Mouse (Mus musculus) MN1 (cell line): ENCODE measurements at regions not wholly inside any gene's neighbourhood (a gene's known extent, or its start where the extent isn't known, plus 50 kb on each side); places are given as distances from the start of the nearest gene placed in this dataset.

Experiments used
- DNase-seq: peaks from one replicate; pipeline ENCODE4 v3.0.0-alpha.2; 2016; ENCODE audit warnings: low spot score

DNA sequence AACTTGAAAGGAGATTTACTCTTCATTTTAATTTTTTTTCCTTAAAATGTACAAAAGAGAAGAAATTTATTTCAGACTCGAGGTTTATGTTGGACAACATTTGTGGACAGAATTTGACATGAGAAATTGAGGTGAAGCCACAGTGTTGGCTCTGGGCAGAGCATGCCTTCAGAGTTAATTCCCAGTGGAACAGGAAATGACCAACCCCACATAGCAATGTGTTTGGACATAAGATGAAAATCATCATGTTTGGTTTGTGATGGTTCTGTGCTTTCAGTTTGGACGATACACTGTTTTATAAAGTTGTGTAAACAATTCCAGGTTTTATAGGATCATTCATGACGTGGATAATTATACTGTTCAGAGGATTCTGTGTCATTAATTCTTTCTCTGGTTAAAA is 271.9 kb upstream of the Mettl25 start:
- no peak for DNase-seq

GRCm38 (mm10) chr10:106114743-106115486 is 273.7 kb upstream of the Mettl25 start:
- peak; percentile 17 for DNase-seq

GRCm38 (mm10) chr10:106121826-106122225 is 280.6 kb upstream of the Mettl25 start:
- DNase-seq, result no peak

- peak; percentile 23 for DNase-seq
These were observed 281.8 kb upstream of the Mettl25 start for GRCm38 (mm10) chr10:106122952-106123351.

DNA sequence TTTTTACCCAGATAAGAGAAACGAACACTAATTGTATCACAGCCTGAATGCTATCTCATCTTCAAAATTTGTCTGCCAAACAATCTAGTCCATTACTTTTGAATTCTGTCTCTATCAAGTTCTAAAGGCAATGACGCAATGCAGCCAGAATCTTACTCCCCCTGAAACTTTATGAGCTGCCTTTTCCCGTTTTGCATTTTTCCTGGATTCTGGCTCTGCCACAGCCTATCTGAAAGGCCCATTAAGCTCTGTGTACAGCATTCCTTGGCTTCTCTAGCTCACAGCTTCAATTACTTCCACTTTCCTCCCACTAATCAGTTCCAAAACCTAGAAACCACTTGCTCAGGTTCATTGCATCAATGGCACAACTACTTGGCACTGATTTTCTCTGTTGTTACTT is 298.0 kb upstream of the Ppfia2 start:
- DNase-seq, result no peak

- no peak for DNase-seq
These were observed 295.7 kb upstream of the Ppfia2 start for GRCm38 (mm10) chr10:106174433-106174832.

- no peak for DNase-seq
These were observed 290.5 kb upstream of the Ppfia2 start for GRCm38 (mm10) chr10:106179651-106180050.

- DNase-seq, result no peak
These were observed 267.6 kb upstream of the Ppfia2 start for GRCm38 (mm10) chr10:106202566-106202965.

- peak; percentile 37 for DNase-seq
These were observed 245.9 kb upstream of the Ppfia2 start for GRCm38 (mm10) chr10:106224251-106224650.

- DNase-seq, result peak; percentile 30
These were observed 228.0 kb upstream of the Ppfia2 start for GRCm38 (mm10) chr10:106242180-106242579.

DNA sequence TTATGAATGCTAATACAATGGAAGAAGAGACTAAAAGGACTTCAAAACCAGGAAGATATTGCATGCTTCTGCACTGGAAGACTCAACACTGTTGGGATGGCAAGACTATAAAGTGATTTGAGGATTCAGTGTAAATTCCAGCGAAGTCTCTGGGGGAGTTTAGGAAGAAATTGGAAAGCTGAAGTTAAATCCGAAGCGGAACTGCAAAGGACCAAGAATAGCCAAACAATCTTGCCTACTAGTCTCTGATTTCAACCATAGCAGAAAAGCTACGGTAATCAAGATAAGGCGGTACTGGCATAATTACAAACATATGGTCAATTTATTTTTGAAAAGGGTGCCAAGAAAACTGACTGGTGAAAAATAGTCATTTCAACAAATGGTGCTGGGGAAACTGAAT is 216.0 kb upstream of the Ppfia2 start:
- DNase-seq, result peak; percentile 22

- no peak for DNase-seq
These were observed 210.3 kb upstream of the Ppfia2 start for GRCm38 (mm10) chr10:106259811-106260210.

DNA sequence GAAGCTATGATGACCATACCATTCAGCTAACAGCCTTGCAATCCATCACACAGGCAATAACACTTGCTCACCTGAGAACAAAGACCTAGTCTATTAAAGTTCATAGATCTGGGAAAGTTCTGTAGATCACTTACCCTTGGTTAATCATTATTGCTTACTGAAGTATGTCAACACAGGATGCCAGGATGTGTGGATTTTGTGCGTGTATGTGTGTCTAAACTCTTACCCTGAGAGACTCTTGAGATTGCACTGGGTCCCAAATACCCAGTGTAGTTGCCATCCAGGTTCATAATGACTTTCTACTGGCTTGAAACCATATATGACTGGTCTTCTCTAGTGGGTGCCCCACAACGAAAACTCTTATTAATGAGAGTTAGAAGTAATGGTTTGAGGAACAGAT is 196.8 kb upstream of the Ppfia2 start:
- DNase-seq, result no peak

GRCm38 (mm10) chr10:106289951-106290350 is 180.2 kb upstream of the Ppfia2 start:
- no peak for DNase-seq

DNA sequence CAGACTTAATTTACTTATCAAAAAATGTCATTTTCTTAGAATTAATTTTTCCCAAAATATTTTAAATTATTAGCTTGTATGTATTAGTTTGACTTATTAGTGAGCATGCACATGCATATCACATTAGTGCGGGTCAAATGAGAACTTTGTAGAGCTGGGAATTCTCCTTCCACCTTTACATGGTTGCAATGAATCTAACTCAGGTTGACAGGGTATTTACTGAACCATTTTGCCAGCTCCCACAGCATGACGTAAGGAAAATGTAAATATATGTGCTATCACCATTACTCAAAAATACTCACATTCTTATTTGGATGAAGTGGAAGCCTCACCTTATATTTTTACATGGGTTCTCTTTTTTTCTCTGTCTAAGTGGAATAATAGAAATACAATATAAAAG is 179.4 kb upstream of the Ppfia2 start:
- DNase-seq, result no peak

- DNase-seq, result no peak
These were observed 174.6 kb upstream of the Ppfia2 start for GRCm38 (mm10) chr10:106295501-106295900.

GRCm38 (mm10) chr10:106335166-106335565 is 135.0 kb upstream of the Ppfia2 start:
- no peak for DNase-seq

DNA sequence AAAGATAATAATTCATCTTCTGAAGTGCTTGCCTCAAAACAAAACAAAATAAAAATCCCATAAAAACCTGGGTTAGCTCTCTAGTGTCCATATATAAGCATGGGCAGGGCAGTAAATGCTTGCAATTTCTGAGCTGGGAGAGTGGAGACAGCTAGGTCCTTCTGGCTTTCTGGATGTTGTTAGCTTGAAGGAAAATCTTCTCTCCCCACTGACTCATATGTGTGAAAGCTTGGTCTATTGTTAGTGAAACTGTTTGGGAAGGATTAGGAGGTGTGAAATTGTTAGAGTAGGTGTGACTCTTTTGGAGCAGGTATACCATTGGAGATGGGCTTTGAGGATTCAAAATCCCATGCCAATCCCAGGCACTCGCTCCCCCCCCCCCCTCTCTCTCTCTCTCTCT is 118.5 kb upstream of the Ppfia2 start:
- DNase-seq, result no peak

GRCm38 (mm10) chr10:106375653-106376052 is 94.5 kb upstream of the Ppfia2 start:
- no peak for DNase-seq

DNA sequence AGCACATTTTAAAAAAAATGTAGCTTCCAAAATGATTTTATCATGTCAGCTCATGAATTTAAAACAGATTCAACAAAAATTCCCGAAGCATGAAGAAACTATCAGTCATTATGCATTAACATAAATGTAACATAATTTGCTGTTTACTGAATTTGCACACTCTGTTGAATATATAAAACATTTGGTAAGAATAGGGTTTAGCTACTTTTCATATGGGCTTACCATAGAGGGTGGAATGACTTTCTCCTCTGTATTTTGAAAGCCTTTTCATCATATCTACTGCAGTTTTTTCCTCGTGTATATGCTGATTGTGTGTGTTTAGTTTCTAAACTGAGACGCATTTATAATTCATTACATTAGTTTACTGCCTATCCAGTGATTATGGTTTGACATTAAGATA is 94.0 kb upstream of the Ppfia2 start:
- DNase-seq, result no peak

- DNase-seq, result no peak
These were observed 89.5 kb upstream of the Ppfia2 start for GRCm38 (mm10) chr10:106380628-106381027.

DNA sequence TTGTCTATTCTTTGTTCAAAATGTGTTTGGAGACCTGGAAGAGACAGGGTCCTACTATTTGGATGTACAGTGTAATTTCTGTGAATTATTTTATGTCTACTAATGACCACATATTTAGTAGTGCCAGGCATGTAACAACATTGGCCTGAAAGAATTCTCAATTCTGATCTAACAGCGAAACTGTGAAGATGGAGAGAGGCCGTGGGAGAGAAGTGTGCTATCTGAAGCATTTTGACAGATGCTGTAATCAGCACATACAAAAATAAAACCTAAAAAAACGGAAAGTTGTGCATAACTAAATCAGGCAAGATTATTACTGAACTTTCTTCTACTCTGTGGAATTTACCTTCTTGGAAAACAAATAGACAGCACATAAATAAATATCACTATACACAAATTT is 61.4 kb upstream of the Ppfia2 start:
- no peak for DNase-seq

DNA sequence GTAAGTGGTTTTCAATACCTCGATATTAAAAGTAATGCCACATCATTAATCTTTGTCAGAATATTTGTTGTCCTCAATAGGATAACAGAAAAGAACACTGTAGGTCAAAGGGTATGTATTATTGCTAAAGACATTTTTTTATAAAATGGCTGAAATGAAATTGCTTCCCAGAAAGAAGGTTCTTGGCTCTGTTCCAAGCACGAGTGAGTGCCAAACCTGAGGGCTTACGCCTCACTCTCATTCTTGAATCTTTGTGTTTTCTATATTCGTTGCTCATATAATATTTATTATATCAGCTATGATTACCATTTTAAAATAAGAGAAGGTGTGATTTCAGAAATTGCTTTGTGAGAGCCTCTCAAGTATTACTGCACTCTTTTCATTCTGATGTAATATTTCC is 57.0 kb upstream of the Ppfia2 start:
- no peak for DNase-seq

DNA sequence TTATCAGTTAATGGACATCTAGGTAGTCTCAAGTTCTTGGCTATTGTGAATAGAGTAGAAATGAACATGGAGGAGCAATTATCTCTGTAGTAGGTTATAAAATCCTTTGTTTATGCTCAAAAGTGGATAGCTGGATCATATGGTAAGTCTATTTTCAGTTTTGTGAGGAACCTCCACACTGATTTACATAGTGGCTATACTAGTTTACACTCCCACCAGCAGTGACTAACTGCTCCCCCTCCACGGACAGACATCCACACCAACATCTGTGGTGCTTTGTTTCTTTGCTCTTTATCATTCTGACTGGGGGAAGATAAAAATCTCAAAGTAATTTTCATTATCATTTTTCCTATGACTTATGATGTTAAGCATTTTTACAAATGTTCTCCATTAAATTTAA is 55.1 kb upstream of the Ppfia2 start:
- DNase-seq, result no peak
